Mouse (Mus musculus): ENCODE data around the gene Ddah1. TPM values are rescaled to one million over a fixed set of nuclear protein-coding genes. Genes with fewer than 3 reads are reported as not detected.

Ddah1 gene
- polyA plus RNA-seq, 1 experiment from 2014 or later, result 20.2 TPM

DNA sequence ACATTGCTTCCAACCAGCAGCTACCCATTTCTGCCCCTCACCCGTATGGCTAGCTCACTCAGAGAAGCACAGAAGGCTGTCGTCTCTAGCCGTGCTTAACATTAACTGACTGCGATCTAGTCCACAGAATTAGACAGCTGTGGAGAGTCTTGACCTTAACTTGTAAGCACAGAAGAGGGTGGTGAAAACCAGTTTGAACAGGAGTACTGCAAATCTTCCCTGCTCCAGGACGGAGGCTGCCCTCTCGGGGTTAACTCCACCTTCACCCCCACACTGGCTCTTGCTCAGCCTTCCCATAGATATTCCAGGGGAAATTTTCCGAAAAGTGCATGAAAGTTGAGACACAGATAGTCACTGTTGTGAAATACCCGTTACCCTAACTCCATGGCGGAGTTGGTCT lies 14.9 kb downstream of the Ddah1 start:
- Histone ChIP-seq H3K4me1 (replicated peaks; ENCODE audit: control insufficient read depth, insufficient read depth) (no peaks in the 10 kb centered on the region), H3K4me2 (replicated peaks; ENCODE audit: low read depth) (no peak overlapping the region), H3K9me3 (ENCODE audit: control insufficient read depth, low read length) (no peaks in the 10 kb centered on the region), H3K27me3 (ENCODE audit: control insufficient read depth, insufficient read depth, low read length) (no peaks in the 10 kb centered on the region), H3K9ac (ENCODE audit: low read length) (no peak overlapping the region), H3K4me3 (ENCODE audit: low read depth, low read length) (no peak overlapping the region), H3K36me3 (ENCODE audit: control insufficient read depth, insufficient read depth, low read length) (no peaks in the 10 kb centered on the region), H3K27ac (replicated peaks) (no peak overlapping the region)
- TF ChIP-seq EP300 (optimal IDR thresholded peaks at IDR 0.05), result no peak
- no peak for TF ChIP-seq CTCF (IDR thresholded peaks at IDR 0.05; ENCODE audit: low read depth)
- WGBS, result 79% methylated on average over 9 of the region's 9 CpGs
- DNase-seq (ENCODE audit: low spot score) (no peak), ATAC-seq (ENCODE audit: low FRiP score, low TSS enrichment) (no peak)

- WGBS, result 87% methylated on average over 7 of the region's 7 CpGs
- no peaks in the 10 kb centered on the region for H3K9me3 ChIP-seq (ENCODE audit: control insufficient read depth, low read length)
- no peak overlapping the region for H3K4me2 ChIP-seq (replicated peaks; ENCODE audit: low read depth)
- H3K9ac ChIP-seq (ENCODE audit: low read length), result no peak overlapping the region
- no peaks in the 10 kb centered on the region; the same call in 1 of the 2 replicates for H3K4me1 ChIP-seq (replicated peaks; ENCODE audit: control insufficient read depth, insufficient read depth)
- DNase-seq (ENCODE audit: low spot score) (no peak), ATAC-seq (ENCODE audit: low FRiP score, low TSS enrichment) (no peak)
- no peaks in the 10 kb centered on the region for H3K36me3 ChIP-seq (ENCODE audit: control insufficient read depth, insufficient read depth, low read length)
- H3K27me3 ChIP-seq (ENCODE audit: control insufficient read depth, insufficient read depth, low read length), result no peaks in the 10 kb centered on the region
- no peak overlapping the region for H3K4me3 ChIP-seq (ENCODE audit: low read depth, low read length)
- no peak overlapping the region for H3K27ac ChIP-seq (replicated peaks)
- TF ChIP-seq CTCF (IDR thresholded peaks at IDR 0.05; ENCODE audit: low read depth) (no peak), EP300 (optimal IDR thresholded peaks at IDR 0.05) (no peak)
These were observed 15.9 kb downstream of the Ddah1 start for GRCm38 (mm10) chr3:145774336-145774735.

GRCm38 (mm10) chr3:145775236-145775635 lies 16.8 kb downstream of the Ddah1 start:
- H3K36me3 ChIP-seq (ENCODE audit: control insufficient read depth, insufficient read depth, low read length), result no peaks in the 10 kb centered on the region
- no peak overlapping the region for H3K27ac ChIP-seq (replicated peaks)
- no peak overlapping the region for H3K4me3 ChIP-seq (ENCODE audit: low read depth, low read length)
- H3K27me3 ChIP-seq (ENCODE audit: control insufficient read depth, insufficient read depth, low read length), result no peaks in the 10 kb centered on the region
- no peak for ATAC-seq (ENCODE audit: low FRiP score, low TSS enrichment)
- 53% methylated on average over 5 of the region's 5 CpGs for WGBS
- TF ChIP-seq CTCF (IDR thresholded peaks at IDR 0.05; ENCODE audit: low read depth) (no peak), EP300 (optimal IDR thresholded peaks at IDR 0.05) (no peak)
- H3K4me2 ChIP-seq (replicated peaks; ENCODE audit: low read depth), result no peak overlapping the region
- H3K9ac ChIP-seq (ENCODE audit: low read length), result no peak overlapping the region
- no peak for DNase-seq (ENCODE audit: low spot score)
- H3K4me1 ChIP-seq (replicated peaks; ENCODE audit: control insufficient read depth, insufficient read depth), result no peaks in the 10 kb centered on the region; the same call in 1 of the 2 replicates
- no peaks in the 10 kb centered on the region for H3K9me3 ChIP-seq (ENCODE audit: control insufficient read depth, low read length)

DNA sequence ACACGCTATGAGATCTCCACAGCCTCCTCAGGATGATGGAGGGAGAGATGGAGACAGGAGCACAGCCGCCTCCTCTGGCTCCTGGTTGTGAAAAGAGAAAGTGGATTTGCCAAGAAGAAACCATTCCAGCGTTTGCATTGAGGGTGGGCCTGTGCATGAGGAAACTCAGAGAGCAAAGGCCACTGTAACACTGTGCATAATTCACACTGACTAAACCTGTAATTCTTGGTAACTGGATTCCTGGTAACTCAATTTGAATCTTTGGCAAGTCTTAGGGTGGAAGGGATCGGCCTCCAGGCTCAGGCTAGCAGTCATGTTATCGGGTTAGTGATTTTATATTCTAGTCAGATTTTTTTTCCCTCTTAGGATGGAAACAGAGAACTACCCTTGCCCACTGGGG lies 17.4 kb downstream of the Ddah1 start:
- Histone ChIP-seq H3K9ac (ENCODE audit: low read length) (no peak overlapping the region), H3K27me3 (ENCODE audit: control insufficient read depth, insufficient read depth, low read length) (no peaks in the 10 kb centered on the region), H3K36me3 (ENCODE audit: control insufficient read depth, insufficient read depth, low read length) (no peaks in the 10 kb centered on the region), H3K27ac (replicated peaks) (no peak overlapping the region), H3K9me3 (ENCODE audit: control insufficient read depth, low read length) (no peaks in the 10 kb centered on the region), H3K4me1 (replicated peaks; ENCODE audit: control insufficient read depth, insufficient read depth) (no peaks in the 10 kb centered on the region; the same call in 1 of the 2 replicates), H3K4me2 (replicated peaks; ENCODE audit: low read depth) (no peak overlapping the region), H3K4me3 (ENCODE audit: low read depth, low read length) (no peak overlapping the region)
- DNase-seq (ENCODE audit: low spot score) (peak; percentile 39), ATAC-seq (ENCODE audit: low FRiP score, low TSS enrichment) (peak; percentile 82)
- 55% methylated on average over 5 of the region's 5 CpGs for WGBS
- no peak for TF ChIP-seq CTCF (IDR thresholded peaks at IDR 0.05; ENCODE audit: low read depth)
- no peak for TF ChIP-seq EP300 (optimal IDR thresholded peaks at IDR 0.05)

- Histone ChIP-seq H3K4me1 (replicated peaks; ENCODE audit: control insufficient read depth, insufficient read depth) (no peaks in the 10 kb centered on the region; the same call in 1 of the 2 replicates), H3K27ac (replicated peaks) (no peak overlapping the region), H3K4me3 (ENCODE audit: low read depth, low read length) (no peak overlapping the region), H3K4me2 (replicated peaks; ENCODE audit: low read depth) (no peak overlapping the region), H3K9me3 (ENCODE audit: control insufficient read depth, low read length) (no peaks in the 10 kb centered on the region), H3K27me3 (ENCODE audit: control insufficient read depth, insufficient read depth, low read length) (no peaks in the 10 kb centered on the region), H3K9ac (ENCODE audit: low read length) (no peak overlapping the region), H3K36me3 (ENCODE audit: control insufficient read depth, insufficient read depth, low read length) (no peaks in the 10 kb centered on the region)
- no peak for ATAC-seq (ENCODE audit: low FRiP score, low TSS enrichment)
- 93% methylated on average over 15 of the region's 15 CpGs for WGBS
- no peak for DNase-seq (ENCODE audit: low spot score)
- TF ChIP-seq CTCF (IDR thresholded peaks at IDR 0.05; ENCODE audit: low read depth), result no peak
- no peak for TF ChIP-seq EP300 (optimal IDR thresholded peaks at IDR 0.05)
These were observed 18.5 kb downstream of the Ddah1 start for GRCm38 (mm10) chr3:145777006-145777405.

DNA sequence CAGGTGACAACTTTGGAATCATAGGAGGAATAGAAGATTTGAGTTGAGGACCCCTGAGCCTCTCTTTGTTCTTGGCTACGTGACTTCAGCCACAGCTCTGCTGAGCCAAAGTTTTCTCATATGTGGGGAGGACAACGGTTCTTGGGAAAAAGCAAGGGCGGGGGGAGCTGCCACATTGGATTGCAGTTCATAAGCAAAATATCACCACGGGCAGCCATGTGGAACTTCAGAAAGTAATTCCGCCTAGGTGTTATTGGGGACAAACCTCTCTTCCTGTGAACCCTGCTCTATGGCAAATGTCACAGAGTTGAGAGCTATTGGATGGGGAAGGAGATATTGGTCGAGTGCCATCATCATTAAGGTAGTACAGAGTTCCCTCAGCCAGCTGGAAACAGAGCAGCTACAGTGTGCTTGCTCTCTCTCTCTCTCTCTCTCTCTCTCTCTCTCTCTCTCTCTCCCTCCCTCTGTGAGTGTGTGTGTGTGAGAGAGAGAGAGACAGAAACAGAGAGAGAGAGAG lies 20.0 kb downstream of the Ddah1 start:
- Histone ChIP-seq H3K4me2 (replicated peaks; ENCODE audit: low read depth) (no peak overlapping the region), H3K9me3 (ENCODE audit: control insufficient read depth, low read length) (no peaks in the 10 kb centered on the region), H3K27ac (replicated peaks) (no peak overlapping the region), H3K27me3 (ENCODE audit: control insufficient read depth, insufficient read depth, low read length) (no peaks in the 10 kb centered on the region), H3K4me3 (ENCODE audit: low read depth, low read length) (no peak overlapping the region), H3K36me3 (ENCODE audit: control insufficient read depth, insufficient read depth, low read length) (no peaks in the 10 kb centered on the region), H3K4me1 (replicated peaks; ENCODE audit: control insufficient read depth, insufficient read depth) (no peaks in the 10 kb centered on the region; the same call in 1 of the 2 replicates), H3K9ac (ENCODE audit: low read length) (no peak overlapping the region)
- ATAC-seq (ENCODE audit: low FRiP score, low TSS enrichment) (no peak), DNase-seq (ENCODE audit: low spot score) (no peak)
- 77% methylated on average over 6 of the region's 6 CpGs for WGBS
- TF ChIP-seq EP300 (optimal IDR thresholded peaks at IDR 0.05), result no peak
- no peak for TF ChIP-seq CTCF (IDR thresholded peaks at IDR 0.05; ENCODE audit: low read depth)
